Mouse (Mus musculus): ENCODE data around the gene Kif24.
A peak's percentile ranks its signal among the peaks of the same experiment; 100 is the strongest.
"Not testable (repeated sequence)": the region's sequence is repeated elsewhere in the genome, so short reads cannot be mapped to it uniquely, and the experiment has no call there.

The Kif24 gene

GRCm38 (mm10) chr4:41493464-41494116 is 28.9 kb upstream of the Kif24 start:
- DNase-seq (ENCODE audit: low spot score in 2 of 2), result no peak

GRCm38 (mm10) chr4:41492951-41493350 is 28.3 kb upstream of the Kif24 start:
- no peak for DNase-seq (ENCODE audit: low spot score in 2 of 2)

DNA sequence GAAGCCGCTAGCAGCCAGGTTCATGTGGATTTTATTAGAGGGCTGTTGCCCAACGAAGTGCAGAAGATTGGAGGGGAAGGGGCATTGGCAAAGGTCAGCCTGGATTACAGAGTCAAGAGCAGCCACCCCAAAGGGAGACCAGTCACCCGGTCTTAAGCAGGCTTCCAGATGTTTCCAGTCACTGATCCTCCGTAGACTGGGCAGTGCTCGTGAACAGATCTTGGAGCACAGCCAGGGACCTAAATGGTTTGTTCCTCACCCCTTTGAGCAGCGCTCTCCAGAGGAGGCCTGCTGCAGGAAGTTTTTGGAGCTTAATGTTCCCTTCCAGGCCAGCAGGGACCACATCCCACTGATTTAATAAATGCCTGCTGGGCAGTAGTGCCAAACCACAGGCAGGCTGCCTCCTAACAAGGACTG is 16.9 kb upstream of the Kif24 start:
- no peak for DNase-seq (ENCODE audit: low spot score in 2 of 2)

DNA sequence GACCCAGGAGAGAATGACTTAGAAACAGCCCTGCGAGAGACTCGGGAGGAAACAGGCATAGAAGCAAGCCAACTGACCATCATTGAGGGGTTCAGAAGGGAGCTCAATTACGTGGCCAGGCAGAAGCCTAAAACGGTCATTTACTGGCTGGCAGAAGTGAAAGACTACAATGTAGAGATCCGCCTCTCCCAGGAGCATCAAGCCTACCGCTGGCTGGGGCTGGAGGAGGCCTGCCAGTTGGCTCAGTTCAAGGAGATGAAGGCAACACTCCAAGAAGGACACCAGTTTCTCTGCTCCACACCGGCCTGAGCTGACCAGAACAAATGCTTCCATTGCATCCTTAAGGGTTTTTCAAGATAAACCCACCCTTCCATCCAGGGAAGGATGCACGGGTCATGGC is 15.6 kb upstream of the Kif24 start:
- no peak for DNase-seq (ENCODE audit: low spot score in 2 of 2)

GRCm38 (mm10) chr4:41479456-41479804 is 14.7 kb upstream of the Kif24 start:
- no peak for DNase-seq (ENCODE audit: low spot score in 2 of 2)

DNA sequence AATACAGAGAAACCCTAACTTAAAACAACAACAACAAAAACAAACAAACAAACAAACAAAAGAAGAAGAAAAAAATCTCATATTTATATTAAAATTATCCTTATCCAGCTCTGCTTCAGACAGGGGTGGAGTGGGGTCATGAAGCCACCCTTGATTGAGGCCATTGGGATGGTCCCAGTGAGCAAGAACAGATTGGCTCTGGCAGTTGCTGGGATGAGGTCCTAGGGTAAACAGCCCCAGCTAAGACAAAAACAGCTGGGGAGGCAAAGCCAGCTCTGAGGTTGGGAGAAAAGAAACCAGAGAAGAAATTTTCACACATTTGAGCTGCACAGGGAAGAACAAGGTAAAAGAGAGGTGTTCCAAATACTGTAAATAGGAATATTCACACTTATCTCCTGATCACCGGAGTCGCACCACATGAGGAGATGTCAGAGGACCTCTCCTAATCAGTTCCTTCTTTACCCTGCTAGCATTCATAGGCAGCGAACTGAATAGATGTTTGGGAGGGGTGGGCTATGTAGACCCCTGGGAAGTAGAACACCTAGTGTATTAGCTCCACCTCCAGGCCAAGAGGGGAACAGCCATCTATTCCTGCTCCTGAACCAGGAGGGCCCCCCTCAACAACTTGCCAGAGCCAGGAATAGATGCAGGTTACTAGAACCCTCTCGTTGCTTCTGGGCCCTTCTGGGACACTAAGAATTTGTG is 14.2 kb upstream of the Kif24 start:
- DNase-seq (ENCODE audit: low spot score in 2 of 2), result no peak

- DNase-seq (ENCODE audit: low spot score in 2 of 2), result no peak
Measured at GRCm38 (mm10) chr4:41477648-41478160, 13.0 kb upstream of the Kif24 start.

GRCm38 (mm10) chr4:41471384-41471689 is 6.7 kb upstream of the Kif24 start:
- no peak for DNase-seq (ENCODE audit: low spot score in 2 of 2)

DNA sequence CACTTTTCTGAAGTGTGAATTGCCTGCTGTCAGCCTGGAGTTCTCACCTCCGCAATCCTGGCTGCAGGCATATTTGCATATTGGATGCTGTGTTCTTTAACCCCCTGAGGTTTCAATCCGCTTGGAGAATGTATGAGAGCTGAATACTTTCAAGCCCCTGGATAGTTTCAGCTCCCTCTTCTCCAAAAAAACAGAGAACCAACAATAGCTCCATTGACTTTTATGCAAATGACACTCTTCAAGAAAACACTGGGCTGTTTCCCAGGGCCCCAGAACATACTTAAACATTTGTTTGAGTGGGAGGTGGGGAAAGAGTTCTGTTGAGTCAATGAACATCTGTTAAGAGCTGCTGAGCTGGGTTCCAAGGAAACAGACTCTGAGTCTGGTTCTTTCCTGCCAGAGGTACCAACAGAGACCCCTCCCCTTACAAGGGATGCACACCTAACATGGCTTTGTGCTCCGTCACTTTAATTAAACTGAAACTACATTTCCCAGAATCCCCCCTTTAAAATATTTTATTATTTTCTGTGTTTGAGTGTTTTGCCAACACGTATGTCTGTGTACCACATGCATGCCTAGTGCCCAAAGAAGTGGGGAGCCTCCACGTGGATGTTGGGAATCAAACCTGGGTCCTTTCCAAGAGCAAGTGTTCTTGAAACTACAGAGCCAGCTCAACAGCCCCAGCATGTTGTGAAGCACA is 6.1 kb upstream of the Kif24 start:
- peak in 1 of 2 experiments; percentile 52 for DNase-seq (ENCODE audit: low spot score in 2 of 2)

GRCm38 (mm10) chr4:41470051-41470683 is 5.5 kb upstream of the Kif24 start:
- no peak for DNase-seq (ENCODE audit: low spot score in 2 of 2)

DNA sequence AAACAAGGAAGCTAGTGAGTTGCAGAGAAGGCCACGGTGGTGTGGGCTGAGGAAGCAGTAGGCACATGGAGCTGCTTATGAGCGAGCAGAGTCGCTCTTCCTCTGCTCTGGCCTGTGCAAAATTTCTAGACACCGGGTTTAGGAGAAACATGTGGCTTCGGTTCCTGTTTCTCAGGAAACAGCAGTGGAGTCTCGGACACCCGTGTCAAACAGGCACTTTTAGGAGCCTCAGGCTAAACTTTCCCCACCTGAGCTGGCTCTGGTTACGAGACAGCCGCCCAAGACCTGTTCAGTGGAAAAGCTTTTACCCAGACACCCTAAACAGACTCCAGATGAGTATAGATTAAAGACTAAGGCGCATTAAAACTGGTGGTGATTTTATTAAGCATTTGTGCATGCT is 4.5 kb upstream of the Kif24 start:
- DNase-seq (ENCODE audit: low spot score in 2 of 2), result no peak

GRCm38 (mm10) chr4:41468396-41469080 is 3.9 kb upstream of the Kif24 start:
- peak in 1 of 2 experiments; percentile 58 for DNase-seq (ENCODE audit: low spot score in 2 of 2)

DNA sequence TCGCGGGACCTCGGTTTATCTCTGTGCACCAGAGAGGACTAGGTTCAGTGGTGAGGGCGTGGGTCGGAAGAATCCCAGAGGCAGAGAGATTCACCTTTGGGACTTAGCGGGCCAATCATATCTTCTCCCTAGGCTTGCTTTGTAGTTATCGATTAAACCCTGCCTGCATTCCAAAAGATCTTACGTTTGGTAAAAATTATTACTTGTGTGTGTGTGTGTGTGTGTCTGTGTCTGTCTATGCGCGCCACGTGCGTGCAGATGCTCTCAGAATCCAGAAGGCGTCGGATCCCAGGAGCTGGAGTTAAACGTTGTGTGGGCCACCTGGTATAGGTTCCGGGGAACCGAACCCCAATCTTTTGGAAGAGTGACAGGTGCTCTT is 589 bp upstream of the Kif24 start:
- DNase-seq (ENCODE audit: low spot score in 2 of 2), result no peak

GRCm38 (mm10) chr4:41463051-41463738 is 1.5 kb downstream of the Kif24 start:
- DNase-seq (ENCODE audit: low spot score in 2 of 2), result not testable (repeated sequence)

GRCm38 (mm10) chr4:41460690-41461089 is 4.0 kb downstream of the Kif24 start:
- DNase-seq (ENCODE audit: low spot score in 2 of 2), result no peak

- DNase-seq (ENCODE audit: low spot score in 2 of 2), result no peak
Measured at GRCm38 (mm10) chr4:41447595-41447994, 17.1 kb downstream of the Kif24 start.

- no peak for DNase-seq (ENCODE audit: low spot score in 2 of 2)
Measured at GRCm38 (mm10) chr4:41442790-41443302, 21.8 kb downstream of the Kif24 start.

- DNase-seq (ENCODE audit: low spot score in 2 of 2), result no peak
Measured at GRCm38 (mm10) chr4:41438931-41439330, 25.8 kb downstream of the Kif24 start.

GRCm38 (mm10) chr4:41416966-41417365 is 47.7 kb downstream of the Kif24 start:
- DNase-seq (ENCODE audit: low spot score in 2 of 2), result no peak

- DNase-seq (ENCODE audit: low spot score in 2 of 2), result no peak
Measured at GRCm38 (mm10) chr4:41409341-41409740, 55.3 kb downstream of the Kif24 start.

DNA sequence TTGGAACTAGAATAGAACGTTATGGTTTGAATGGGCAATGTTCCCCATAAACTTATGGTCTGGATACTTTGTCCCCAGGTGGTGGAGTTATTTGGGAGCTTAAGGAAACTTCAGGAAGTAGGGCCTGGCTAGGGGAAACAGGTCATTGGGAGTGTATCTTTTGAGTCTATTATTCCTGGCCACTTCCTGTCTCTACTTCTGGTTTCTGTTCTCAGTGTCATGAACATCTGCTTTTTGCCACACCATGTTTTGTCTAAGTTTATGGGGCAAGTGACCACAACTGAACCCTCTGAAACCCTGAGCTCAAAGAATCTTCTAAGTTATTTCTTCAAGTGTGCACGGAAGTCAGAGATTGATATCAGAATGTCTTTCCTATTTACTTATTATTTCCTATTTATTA is 57.3 kb downstream of the Kif24 start:
- DNase-seq (ENCODE audit: low spot score in 2 of 2), result no peak

Measured in frontal cortex, postnatal 10 days (tissue).